ENCODE assay signal across 48 mouse cellular contexts in genomic region chr16:48404009-48404408, GRCm38 (mm10). TPM values are rescaled to one million over a fixed set of nuclear protein-coding genes. Genes with fewer than 3 reads are reported as not detected.
"Had no signal": no experiment of that assay in that cellular context is flagged by ENCODE, and none has a peak within 500 bp of the region (broad histone marks: within the 10 kb centered on the region; RNA-seq: fewer than 3 reads in every experiment).

No protein-coding gene starts in this region.

- H3K9me3 ChIP-seq: heart, embryonic 10.5 days; heart, embryonic 12.5 days; heart, embryonic 13.5 days; heart, embryonic 15.5 days; hindbrain, embryonic 10.5 days; hindbrain, embryonic 12.5 days; hindbrain, embryonic 13.5 days; hindbrain, embryonic 15.5 days; kidney, embryonic 15.5 days had no signal

- ATAC-seq: hindbrain, embryonic 16.5 days; hindbrain, postnatal 0 days; inflammation-experienced regulatory T-cells, adult 6 months had no signal

- H3K9ac ChIP-seq: heart, embryonic 12.5 days; heart, embryonic 13.5 days; heart, embryonic 15.5 days; hindbrain, embryonic 12.5 days; hindbrain, embryonic 13.5 days; hindbrain, embryonic 14.5 days; hindbrain, embryonic 15.5 days; kidney, embryonic 15.5 days had no signal

- H3K36me3 ChIP-seq: heart, embryonic 10.5 days; heart, embryonic 12.5 days; heart, embryonic 13.5 days; heart, embryonic 15.5 days; hindbrain, embryonic 10.5 days; hindbrain, embryonic 12.5 days; hindbrain, embryonic 13.5 days; hindbrain, embryonic 15.5 days; kidney, embryonic 15.5 days had no signal

- H3K4me2 ChIP-seq: heart, embryonic 11.5 days; heart, embryonic 12.5 days; heart, embryonic 13.5 days; heart, embryonic 15.5 days; hindbrain, embryonic 12.5 days; hindbrain, embryonic 13.5 days; hindbrain, embryonic 14.5 days; hindbrain, embryonic 15.5 days; kidney, embryonic 15.5 days had no signal

- H3K4me3 ChIP-seq: heart, adult 2 months; heart, embryonic 10.5 days; heart, embryonic 12.5 days; heart, embryonic 13.5 days; heart, embryonic 15.5 days; hindbrain, embryonic 10.5 days; hindbrain, embryonic 12.5 days; hindbrain, embryonic 13.5 days; hindbrain, embryonic 15.5 days; kidney, embryonic 15.5 days; layer of hippocampus, adult 2 months; left cerebral cortex, adult 2 months had no signal

- H3K27ac ChIP-seq: heart, adult 2 months; heart, embryonic 10.5 days; heart, embryonic 13.5 days; heart, embryonic 15.5 days; hindbrain, embryonic 10.5 days; hindbrain, embryonic 12.5 days; hindbrain, embryonic 13.5 days; hindbrain, embryonic 14.5 days; hindbrain, embryonic 15.5 days; hindbrain, postnatal 0 days; kidney, embryonic 15.5 days; kidney, postnatal 0 days; layer of hippocampus, adult 2 months; left cerebral cortex, adult 2 months had no signal

- H3K27me3 ChIP-seq: heart, embryonic 12.5 days; heart, embryonic 13.5 days; heart, embryonic 15.5 days; hindbrain, embryonic 12.5 days; hindbrain, embryonic 13.5 days; hindbrain, embryonic 15.5 days; kidney, embryonic 15.5 days had no signal

- H3K4me1 ChIP-seq: heart, embryonic 10.5 days; heart, embryonic 12.5 days; heart, embryonic 13.5 days; heart, embryonic 15.5 days; hindbrain, embryonic 13.5 days; hindbrain, embryonic 15.5 days had no signal

- DNase-seq: heart, adult 2 months; heart, postnatal 10 days; heart, postnatal 14 days; heart, postnatal 36 days; heart, postnatal 4 days; kidney, adult 11 months; kidney, adult 18-20 months; kidney, adult 2 months; kidney, adult 8-10 months; kidney, adult 9 months; kidney, postnatal 10 days; kidney, postnatal 14 days; kidney, postnatal 25 days; kidney, postnatal 4 days; layer of hippocampus, adult 9-11 months; layer of hippocampus, postnatal 36 days had no signal

RNA-seq across cellular contexts. Expression of gene Gm5485, which starts 8.2 kb away (rescaled TPM):
- total RNA-seq: heart, adult 2 months; heart, adult 8-10 months; heart, postnatal 10 days; heart, postnatal 14 days; heart, postnatal 25 days; heart, postnatal 36 days; heart, postnatal 4 days; hematopoietic stem cell, adult 5-6 weeks; hindbrain, postnatal 0 days; layer of hippocampus, adult 18-20 months; layer of hippocampus, adult 2 months; layer of hippocampus, adult 8-10 months; layer of hippocampus, postnatal 10 days; layer of hippocampus, postnatal 14 days; layer of hippocampus, postnatal 25 days; layer of hippocampus, postnatal 36 days; left cerebral cortex, adult 18-20 months; left cerebral cortex, adult 2 months had no signal
- polyA plus RNA-seq: heart, adult 2 months; heart, embryonic 10.5 days; heart, embryonic 11.5 days; heart, embryonic 12.5 days; heart, embryonic 13.5 days; heart, embryonic 14.5 days; heart, embryonic 15.5 days; heart, postnatal 0 days; hindbrain, embryonic 10.5 days; hindbrain, embryonic 11.5 days; hindbrain, embryonic 12.5 days; hindbrain, embryonic 13.5 days; hindbrain, embryonic 14.5 days; hindbrain, embryonic 15.5 days; hindbrain, embryonic 16.5 days; hindbrain, postnatal 0 days; kidney, adult 2 months; kidney, embryonic 14.5 days; kidney, embryonic 15.5 days; kidney, embryonic 16.5 days had no signal

RNA-seq across cellular contexts. Expression of gene Morc1, which starts 27.0 kb away (rescaled TPM):
- total RNA-seq: heart, adult 2 months; heart, adult 8-10 months; heart, postnatal 25 days; heart, postnatal 36 days; heart, postnatal 4 days; hematopoietic stem cell, adult 5-6 weeks; left cerebral cortex, adult 18-20 months; left cerebral cortex, adult 2 months had no signal
- polyA plus RNA-seq: heart, embryonic 12.5 days; heart, embryonic 14.5 days; hindbrain, embryonic 10.5 days; hindbrain, embryonic 11.5 days; hindbrain, embryonic 12.5 days; kidney, embryonic 14.5 days; kidney, embryonic 15.5 days; large intestine, adult 2 months had no signal
